Mouse (Mus musculus): ENCODE results near the gene Kif3a.

GRCm38 (mm10) chr11:53605609-53606008 is 38.4 kb downstream of the Kif3a start:
- TF ChIP-seq CTCF (IDR thresholded peaks at IDR 0.05; ENCODE audit: low read depth) = no peak
- no peak for TF ChIP-seq EP300 (IDR thresholded peaks at IDR 0.05; ENCODE audit: low read depth)

All from heart, postnatal 0 days (tissue).